Mouse (Mus musculus): ENCODE data around the gene Mup3. TPM values are rescaled to one million over a fixed set of nuclear protein-coding genes. Genes with fewer than 3 reads are reported as not detected.

Gene Mup3
- not detected in 2 replicates for polyA plus RNA-seq (2012; ENCODE audit: low replicate concordance)

GRCm38 (mm10) chr4:62087241-62087640 lies at the start of gene Mup3:
Mup3 (minus strand) TSS chr4:62087342.

GRCm38 (mm10) chr4:62054058-62054457 lies 33.1 kb downstream of the Mup3 start, which contains the start of gene Mup20:
Mup20 (minus strand) TSS chr4:62054158.

Other genes with a start within 250 kb of the Mup3 start
- gene Mup20, start 33.2 kb downstream of the Mup3 start, polyA plus RNA-seq (2012; ENCODE audit: low replicate concordance), result not detected in 2 replicates
- not detected in 2 replicates for gene Mup21, start 63.5 kb upstream of the Mup3 start, polyA plus RNA-seq (2012; ENCODE audit: low replicate concordance)
- gene Zfp37, start 143.7 kb upstream of the Mup3 start, polyA plus RNA-seq (2012; ENCODE audit: low replicate concordance), result not detected in 2 replicates
- gene Slc31a2, start 175.2 kb upstream of the Mup3 start, polyA plus RNA-seq (2012; ENCODE audit: low replicate concordance), result 0.32 and 1.1 TPM in 2 replicates